ENCODE assay signal across 11 mouse cellular contexts in the genomic region with DNA sequence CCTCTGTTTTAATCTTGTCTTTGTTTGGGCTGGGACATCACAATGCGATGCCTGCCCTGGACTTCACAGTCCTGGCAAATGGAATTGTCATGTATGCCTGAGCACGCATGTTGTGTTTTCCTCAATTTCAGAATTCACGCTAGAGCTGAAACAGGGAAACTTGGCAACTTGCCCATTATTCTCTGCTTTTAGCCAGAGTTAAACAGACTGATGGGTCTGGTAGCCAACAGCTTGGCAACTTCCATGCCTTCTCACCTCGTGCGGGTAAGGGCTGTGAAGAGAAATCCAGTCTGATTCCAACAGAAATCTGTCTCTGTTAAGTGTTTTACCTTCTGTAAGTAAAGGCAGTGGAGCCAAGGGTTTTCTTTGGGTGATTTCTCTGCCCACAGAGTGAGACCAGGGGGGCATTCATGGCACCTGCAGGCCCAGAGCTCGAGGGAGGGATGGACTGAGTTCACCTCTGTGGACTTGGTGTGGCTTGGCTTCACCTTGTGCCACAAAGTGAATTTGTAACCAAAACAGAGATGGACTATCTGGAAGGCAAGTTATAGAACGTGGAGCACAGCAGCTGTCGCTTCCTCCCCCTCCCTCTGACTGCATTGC. TPM values are rescaled to one million over a fixed set of nuclear protein-coding genes. Genes with fewer than 3 reads are reported as not detected.
DNase-seq lines count a peak whose midpoint lies in the region; ATAC-seq and TF ChIP-seq lines count a peak whose summit lies in the region.
"Had no signal": no experiment of that assay in that cellular context is flagged by ENCODE, and none has a peak within 500 bp of the region (broad histone marks: within the 10 kb centered on the region; RNA-seq: fewer than 3 reads in every experiment).

No protein-coding gene starts in this region.

- H3K4me3 ChIP-seq in embryonic facial prominence, embryonic 12.5 days = no peak overlapping the region
- no peak overlapping the region for H3K4me3 ChIP-seq in embryonic facial prominence, embryonic 10.5 days
- no peak overlapping the region for H3K4me3 ChIP-seq in forebrain, embryonic 10.5 days
- H3K4me3 ChIP-seq in midbrain, embryonic 13.5 days (replicated peaks) = no peak overlapping the region
- H3K4me3 ChIP-seq in lung, adult 2 months (replicated peaks; ENCODE audit: extremely low read depth, low read depth, low read length) = no peak overlapping the region
- H3K4me3 ChIP-seq: intestine, embryonic 15.5 days; liver, embryonic 13.5 days had no signal

- no peak for TF ChIP-seq CTCF in lung, adult 2 months (IDR thresholded peaks at IDR 0.05; ENCODE audit: insufficient read depth, low read length)

- no peak for DNase-seq in embryonic facial prominence, embryonic 10.5 days (ENCODE audit: low spot score)
- peak; percentile 76 for DNase-seq in left cerebral cortex, postnatal 4 days
- DNase-seq in left cerebral cortex, adult 11 months (ENCODE audit: low spot score) = no peak
- DNase-seq in forebrain, embryonic 10.5 days (ENCODE audit: extremely low spot score, low spot score) = no peak
- DNase-seq in lung, adult 2 months = no peak
- no peak for DNase-seq in lung, adult 18-20 months
- DNase-seq: liver, embryonic 13.5 days had no signal

- peak overlapping the region; percentile 36; the same call in 1 of the 2 replicates for H3K27ac ChIP-seq in embryonic facial prominence, embryonic 12.5 days
- H3K27ac ChIP-seq in embryonic facial prominence, embryonic 10.5 days (replicated peaks) = no peak overlapping the region; the same call in 1 of the 2 replicates
- peak overlapping the region; percentile 66 for H3K27ac ChIP-seq in forebrain, embryonic 10.5 days
- peak overlapping the region; percentile 49 for H3K27ac ChIP-seq in midbrain, embryonic 13.5 days
- H3K27ac ChIP-seq: intestine, embryonic 15.5 days; liver, embryonic 13.5 days had no signal

- H3K36me3 ChIP-seq in embryonic facial prominence, embryonic 12.5 days = peaks cover 51% of the 10 kb centered on the region
- peaks cover 79% of the 10 kb centered on the region for H3K36me3 ChIP-seq in embryonic facial prominence, embryonic 10.5 days (replicated peaks)
- H3K36me3 ChIP-seq in forebrain, embryonic 10.5 days (replicated peaks) = peaks cover 74% of the 10 kb centered on the region
- H3K36me3 ChIP-seq in midbrain, embryonic 13.5 days = peaks cover 39% of the 10 kb centered on the region

- 79% methylated on average over 8 of the region's 8 CpGs for WGBS in embryonic facial prominence, embryonic 12.5 days
- 92% methylated on average over 8 of the region's 8 CpGs for WGBS in embryonic facial prominence, embryonic 10.5 days
- 92% methylated on average over 8 of the region's 8 CpGs for WGBS in forebrain, embryonic 10.5 days
- 64% methylated on average over 8 of the region's 8 CpGs for WGBS in midbrain, embryonic 13.5 days
- 66% methylated on average over 8 of the region's 8 CpGs for WGBS in lung, adult 2 months

- peaks cover 25% of the 10 kb centered on the region for H3K4me1 ChIP-seq in embryonic facial prominence, embryonic 12.5 days
- peaks cover 43% of the 10 kb centered on the region for H3K4me1 ChIP-seq in embryonic facial prominence, embryonic 10.5 days
- peaks cover 49% of the 10 kb centered on the region for H3K4me1 ChIP-seq in forebrain, embryonic 10.5 days
- peaks cover 70% of the 10 kb centered on the region for H3K4me1 ChIP-seq in midbrain, embryonic 13.5 days (replicated peaks)
- no peaks in the 10 kb centered on the region for H3K4me1 ChIP-seq in lung, adult 2 months (ENCODE audit: control insufficient read depth, insufficient read depth, low read length)

- no peaks in the 10 kb centered on the region for H3K9me3 ChIP-seq in embryonic facial prominence, embryonic 12.5 days
- H3K9me3 ChIP-seq in embryonic facial prominence, embryonic 10.5 days = no peaks in the 10 kb centered on the region
- no peaks in the 10 kb centered on the region for H3K9me3 ChIP-seq in forebrain, embryonic 10.5 days
- H3K9me3 ChIP-seq in midbrain, embryonic 13.5 days = no peaks in the 10 kb centered on the region
- H3K9me3 ChIP-seq: intestine, embryonic 15.5 days; liver, embryonic 13.5 days had no signal

- H3K27me3 ChIP-seq in embryonic facial prominence, embryonic 12.5 days = no peaks in the 10 kb centered on the region
- no peaks in the 10 kb centered on the region for H3K27me3 ChIP-seq in embryonic facial prominence, embryonic 10.5 days (replicated peaks; ENCODE audit: low read depth, poor library complexity, severe bottlenecking)
- 0 out of 2 replicates have a peak, but pooled peaks cover under 1% of the 10 kb centered on the region for H3K27me3 ChIP-seq in forebrain, embryonic 10.5 days (ENCODE audit: poor library complexity, severe bottlenecking)
- H3K27me3 ChIP-seq in midbrain, embryonic 13.5 days = no peaks in the 10 kb centered on the region
- H3K27me3 ChIP-seq: intestine, embryonic 15.5 days; liver, embryonic 13.5 days had no signal

- intact Hi-C loops in left cerebral cortex, postnatal 4 days (cut with DNase I) = loop anchor here (5.0 kb wide), 1 partner anchor 47 kb away; a partner anchor contains a TSS

- no peak overlapping the region for H3K9ac ChIP-seq in embryonic facial prominence, embryonic 12.5 days
- no peak overlapping the region for H3K9ac ChIP-seq in midbrain, embryonic 13.5 days (replicated peaks)
- H3K9ac ChIP-seq: intestine, embryonic 15.5 days; liver, embryonic 13.5 days had no signal

- no peak for TF ChIP-seq POLR2A in lung, adult 2 months (IDR thresholded peaks at IDR 0.05; ENCODE audit: borderline replicate concordance, extremely low read depth, low read depth, low read length)

- no peak overlapping the region for H3K4me2 ChIP-seq in embryonic facial prominence, embryonic 12.5 days (replicated peaks)
- no peak overlapping the region for H3K4me2 ChIP-seq in midbrain, embryonic 13.5 days (replicated peaks)
- H3K4me2 ChIP-seq: intestine, embryonic 15.5 days; liver, embryonic 13.5 days had no signal

- no peak for ATAC-seq in embryonic facial prominence, embryonic 12.5 days (ENCODE audit: insufficient number of reproducible peaks, insufficient read depth, low FRiP score, low TSS enrichment)
- no peak for ATAC-seq in midbrain, embryonic 13.5 days
- ATAC-seq: intestine, embryonic 15.5 days had no signal

RNA-seq across cellular contexts. Expression of a gene that starts 39.6 kb away (rescaled TPM):
- polyA plus RNA-seq in embryonic facial prominence, embryonic 12.5 days (2016; fragmentation: Nextera tagmentation; extraction: Ambion mirVana) = 6.8 and 6.9 TPM in 2 replicates
- 5.3 and 5.7 TPM in 2 replicates for polyA plus RNA-seq in embryonic facial prominence, embryonic 10.5 days (2016; fragmentation: Nextera tagmentation; extraction: Ambion mirVana)
- total RNA-seq in left cerebral cortex, postnatal 4 days (2021) = 1 to 10 TPM; 3.3 to 7.7 TPM
- polyA plus RNA-seq in forebrain, embryonic 10.5 days (2016; fragmentation: Nextera tagmentation; extraction: Ambion mirVana) = 3.6 and 4.4 TPM in 2 replicates
- polyA plus RNA-seq in midbrain, embryonic 13.5 days (2015; fragmentation: Nextera tagmentation; extraction: Ambion mirVana) = 3.9 and 5.5 TPM in 2 replicates
- 9.3 and 9.9 TPM in 2 replicates for polyA plus RNA-seq in lung, adult 2 months (2012; rRNA removed)
- total RNA-seq: megakaryocyte-erythroid progenitor cell, adult 5-6 weeks had no signal

RNA-seq across cellular contexts. Expression of a gene that starts 46.1 kb away (rescaled TPM):
- 109 and 113 TPM in 2 replicates for polyA plus RNA-seq in embryonic facial prominence, embryonic 12.5 days (2016; fragmentation: Nextera tagmentation; extraction: Ambion mirVana)
- 85.0 and 88.9 TPM in 2 replicates for polyA plus RNA-seq in embryonic facial prominence, embryonic 10.5 days (2016; fragmentation: Nextera tagmentation; extraction: Ambion mirVana)
- 100 to 1,000 TPM in 1 of 2 experiments, 10 to 100 TPM in 1; 99.3 to 102 TPM for total RNA-seq in left cerebral cortex, postnatal 4 days (2021)
- 82.1 and 84.3 TPM in 2 replicates for polyA plus RNA-seq in forebrain, embryonic 10.5 days (2016; fragmentation: Nextera tagmentation; extraction: Ambion mirVana)
- polyA plus RNA-seq in midbrain, embryonic 13.5 days (2015; fragmentation: Nextera tagmentation; extraction: Ambion mirVana) = 117 and 128 TPM in 2 replicates
- polyA plus RNA-seq in lung, adult 2 months (2012; rRNA removed) = 81.6 and 83.1 TPM in 2 replicates

RNA-seq across cellular contexts. Expression of a gene that starts 58.0 kb away (rescaled TPM):
- polyA plus RNA-seq in embryonic facial prominence, embryonic 12.5 days (2016; fragmentation: Nextera tagmentation; extraction: Ambion mirVana) = 4.6 and 6.2 TPM in 2 replicates
- 1.2 and 1.4 TPM in 2 replicates for polyA plus RNA-seq in embryonic facial prominence, embryonic 10.5 days (2016; fragmentation: Nextera tagmentation; extraction: Ambion mirVana)
- 1 to 10 TPM; 1.5 to 1.8 TPM for total RNA-seq in left cerebral cortex, postnatal 4 days (2021)
- polyA plus RNA-seq in forebrain, embryonic 10.5 days (2016; fragmentation: Nextera tagmentation; extraction: Ambion mirVana) = 0.36 and 0.47 TPM in 2 replicates
- polyA plus RNA-seq in midbrain, embryonic 13.5 days (2015; fragmentation: Nextera tagmentation; extraction: Ambion mirVana) = 0.64 and 0.79 TPM in 2 replicates
- 6.3 and 11.1 TPM in 2 replicates for polyA plus RNA-seq in lung, adult 2 months (2012; rRNA removed)
